Mouse (Mus musculus) MEL (cell line): Measurements from ENCODE around the gene Nipbl.

Experiments
- CHD2 ChIP-seq: IDR thresholded peaks from 2 replicates; pipeline ENCODE4 v1.6.1; 2011; ENCODE audit warnings: low read length, improper control_type of control experiment
- CTCF ChIP-seq, 3 experiments: IDR thresholded peaks in 2 of 3; conservative IDR thresholded peaks in 1 of 3; 2 replicates each; pipeline ENCODE4 v1.5.1; 2011 to 2012; ENCODE audit warnings: low read length in 3 of 3, low read depth in 2 of 3, mild to moderate bottlenecking in 2 of 3, improper control_type of control experiment in 1 of 3, inconsistent platforms in 1 of 3, mixed read lengths in 1 of 3, moderate library complexity in 1 of 3; ENCODE audit not compliant: control insufficient read depth in 1 of 3, insufficient read depth in 1 of 3, poor library complexity in 1 of 3, severe bottlenecking in 1 of 3
- EP300 ChIP-seq, 2 experiments: IDR thresholded peaks; 2 replicates each; pipeline ENCODE4 v1.6.1; 2011; ENCODE audit warnings: improper control_type of control experiment in 2 of 2, low read length in 2 of 2, low read depth in 1 of 2, mild to moderate bottlenecking in 1 of 2
- GATA1 ChIP-seq: IDR thresholded peaks from 2 replicates; pipeline ENCODE4 v1.6.1; 2011; ENCODE audit warnings: low read depth, low read length, improper control_type of control experiment
- POLR2A ChIP-seq, 2 experiments: IDR thresholded peaks; 2 replicates each; pipeline ENCODE4 v1.6.1; 2011 to 2012; ENCODE audit warnings: low read length in 2 of 2, mild to moderate bottlenecking in 2 of 2, control low read depth in 1 of 2, improper control_type of control experiment in 1 of 2, low read depth in 1 of 2, moderate library complexity in 1 of 2; ENCODE audit not compliant: control insufficient read depth in 1 of 2, insufficient read depth in 1 of 2, poor library complexity in 1 of 2
- POLR2AphosphoS2 ChIP-seq: IDR thresholded peaks from 2 replicates; pipeline ENCODE4 v1.6.1; 2011; ENCODE audit warnings: low read length, improper control_type of control experiment
- SIN3A ChIP-seq: IDR thresholded peaks from 2 replicates; pipeline ENCODE4 v1.6.1; 2012; ENCODE audit warnings: low read length, improper control_type of control experiment, inconsistent platforms
- TBP ChIP-seq: IDR thresholded peaks from 2 replicates; pipeline ENCODE4 v1.8.0; 2011; ENCODE audit warnings: low read depth, low read length, improper control_type of control experiment
- UBTF ChIP-seq: IDR thresholded peaks from 2 replicates; pipeline ENCODE4 v1.6.1; 2012; ENCODE audit warnings: low read depth, mild to moderate bottlenecking, inconsistent platforms, low read length, improper control_type of control experiment, moderate library complexity, borderline replicate concordance; ENCODE audit not compliant: insufficient read depth
- USF2 ChIP-seq, 2 experiments: IDR thresholded peaks; 2 replicates each; pipeline ENCODE4 v1.6.1; 2011 to 2012; ENCODE audit warnings: improper control_type of control experiment in 2 of 2, low read length in 2 of 2, borderline replicate concordance in 1 of 2, inconsistent platforms in 1 of 2, low read depth in 1 of 2, mild to moderate bottlenecking in 1 of 2; ENCODE audit not compliant: insufficient read depth in 1 of 2

- no peak for TF ChIP-seq POLR2A (IDR thresholded peaks at IDR 0.05; ENCODE audit: control insufficient read depth in 1 of 2, insufficient read depth in 1 of 2, low read depth in 1 of 2, low read length in 2 of 2, poor library complexity in 1 of 2)
- TF ChIP-seq SIN3A, result no peak
- no peak for TF ChIP-seq EP300 (IDR thresholded peaks at IDR 0.05; ENCODE audit: low read depth in 1 of 2, low read length in 2 of 2)
- no peak for TF ChIP-seq CTCF (IDR thresholded peaks at IDR 0.05 in 2 of 3, conservative IDR thresholded peaks at IDR 0.05 in 1 of 3; ENCODE audit: control insufficient read depth in 1 of 3, insufficient read depth in 1 of 3, low read depth in 2 of 3, low read length in 3 of 3, poor library complexity in 1 of 3, severe bottlenecking in 1 of 3)
- TF ChIP-seq CHD2, result no peak
- no peak for TF ChIP-seq UBTF
- no peak for TF ChIP-seq GATA1
- TF ChIP-seq TBP, result no peak
- no peak for TF ChIP-seq POLR2AphosphoS2
- TF ChIP-seq USF2 (IDR thresholded peaks at IDR 0.05; ENCODE audit: borderline replicate concordance in 1 of 2, insufficient read depth in 1 of 2, low read depth in 1 of 2, low read length in 2 of 2), result no peak
These were observed 19.3 kb upstream of the Nipbl start for GRCm38 (mm10) chr15:8463521-8463920.
